Mouse (Mus musculus): ENCODE data around the gene Scgb2b11.
"Not testable (repeated sequence)": the region's sequence is repeated elsewhere in the genome, so short reads cannot be mapped to it uniquely, and the experiment has no call there.

Gene Scgb2b11

DNA sequence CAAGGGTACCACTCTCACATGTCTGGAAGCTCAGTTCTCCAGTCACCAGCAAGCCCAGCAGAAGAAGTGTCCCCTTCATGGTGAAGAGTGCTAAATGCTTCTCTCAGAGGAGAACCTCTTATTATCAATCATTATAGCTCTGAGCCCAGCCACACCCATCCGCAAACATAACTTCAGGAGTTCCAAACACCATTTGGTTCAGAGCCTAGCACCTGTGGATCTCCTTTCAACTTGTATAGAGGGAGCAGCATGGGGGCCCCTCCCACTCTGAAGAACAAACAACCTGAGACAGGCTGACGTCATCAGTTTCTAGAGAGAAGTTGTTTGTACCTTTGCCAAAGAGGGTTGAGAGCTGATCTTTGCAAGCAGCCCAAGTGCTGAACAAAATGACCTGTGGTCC lies at the start of gene Scgb2b11:
Scgb2b11 (minus strand) TSS at position 101 of the 400 bp plus-strand sequence.
- DNase-seq: not testable (repeated sequence)

DNA sequence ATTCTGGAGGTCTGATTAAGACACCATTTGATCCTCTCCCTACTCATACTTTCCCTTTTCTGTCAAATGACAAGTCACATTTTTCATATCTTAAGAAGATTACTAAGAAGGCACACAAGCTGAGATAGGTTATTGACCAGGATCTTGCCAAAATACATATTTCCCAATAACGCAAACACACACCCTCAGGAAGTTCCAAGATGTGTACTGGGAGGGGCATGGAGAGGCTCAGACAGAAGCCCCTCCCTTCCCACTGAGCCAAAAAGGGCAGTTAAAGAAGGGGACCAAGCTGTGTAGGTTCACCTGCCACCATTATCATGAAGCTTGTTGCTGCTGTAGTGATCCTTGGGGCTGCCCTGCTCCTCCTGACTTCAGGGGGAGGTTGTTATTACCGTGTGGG lies 11.6 kb upstream of the Scgb2b11 start, which contains the start of gene Scgb1b11:
Scgb1b11 (plus strand) TSS at position 301 of the 400 bp plus-strand sequence.
- not testable (repeated sequence) for DNase-seq

Data from right cerebral cortex, adult 18-20 months (tissue).